Comparison of ENCODE assay signal across 17 mouse cellular contexts in genomic region chr7:102103555-102103954, GRCm38 (mm10). TPM values are rescaled to one million over a fixed set of nuclear protein-coding genes. Genes with fewer than 3 reads are reported as not detected.
"Had no signal": no experiment of that assay in that cellular context is flagged by ENCODE, and none has a peak within 500 bp of the region (broad histone marks: within the 10 kb centered on the region; RNA-seq: fewer than 3 reads in every experiment).

No protein-coding gene starts in this region.

- ATAC-seq: intestine, embryonic 15.5 days had no signal

- H3K9ac ChIP-seq: intestine, embryonic 15.5 days; midbrain, embryonic 12.5 days; neural tube, embryonic 15.5 days had no signal

- H3K4me3 ChIP-seq: intestine, embryonic 15.5 days; midbrain, embryonic 12.5 days; neural tube, embryonic 15.5 days had no signal

- DNase-seq: left cerebral cortex, postnatal 4 days; lung, adult 2 months; right cerebral cortex, postnatal 4 days; spleen, adult 18-20 months; thymus, adult 18-20 months; thymus, postnatal 14 days had no signal

- H3K9me3 ChIP-seq: intestine, embryonic 15.5 days; midbrain, embryonic 12.5 days; neural tube, embryonic 15.5 days had no signal

- H3K36me3 ChIP-seq: intestine, embryonic 15.5 days; midbrain, embryonic 12.5 days; neural tube, embryonic 15.5 days had no signal

- H3K27me3 ChIP-seq: intestine, embryonic 15.5 days; neural tube, embryonic 15.5 days had no signal

- H3K27ac ChIP-seq: intestine, embryonic 15.5 days; midbrain, embryonic 12.5 days; neural tube, embryonic 15.5 days had no signal

- H3K4me2 ChIP-seq: intestine, embryonic 15.5 days; midbrain, embryonic 12.5 days; neural tube, embryonic 15.5 days had no signal

RNA-seq across cellular contexts. Expression of gene Art1, which starts 2.0 kb away (rescaled TPM):
- total RNA-seq: layer of hippocampus, postnatal 10 days; left cerebral cortex, postnatal 10 days; left cerebral cortex, postnatal 4 days; megakaryocyte, adult 5-6 weeks had no signal

RNA-seq across cellular contexts. Expression of gene Art5, which starts 5.7 kb away (rescaled TPM):
- total RNA-seq: layer of hippocampus, postnatal 10 days; left cerebral cortex, postnatal 10 days; left cerebral cortex, postnatal 4 days had no signal

RNA-seq across cellular contexts. Expression of gene Chrna10, which starts 13.1 kb away (rescaled TPM):
- total RNA-seq: layer of hippocampus, postnatal 10 days; left cerebral cortex, postnatal 4 days; megakaryocyte, adult 5-6 weeks had no signal
- polyA plus RNA-seq: kidney, embryonic 16.5 days; midbrain, embryonic 12.5 days; midbrain, postnatal 0 days; neural tube, embryonic 11.5 days; neural tube, embryonic 15.5 days had no signal

RNA-seq across cellular contexts. Expression of gene Trpc2, which starts 20.6 kb away (rescaled TPM):
- total RNA-seq: midbrain, postnatal 0 days had no signal
- polyA plus RNA-seq: intestine, embryonic 15.5 days; lung, adult 2 months; lung, postnatal 0 days; midbrain, embryonic 12.5 days; midbrain, postnatal 0 days; neural tube, embryonic 11.5 days; stomach, embryonic 14.5 days had no signal
